Mouse (Mus musculus) ES-Bruce4 (cell line): ENCODE results near the gene F8.

Source experiments
- CTCF ChIP-seq: IDR thresholded peaks from one replicate; pipeline ENCODE4 v1.8.1; 2011; ENCODE audit warnings: low read depth, low read length
- POLR2A ChIP-seq: IDR thresholded peaks from one replicate; pipeline ENCODE4 v1.8.1; 2011; ENCODE audit warnings: low read length; ENCODE audit not compliant: insufficient read depth

DNA sequence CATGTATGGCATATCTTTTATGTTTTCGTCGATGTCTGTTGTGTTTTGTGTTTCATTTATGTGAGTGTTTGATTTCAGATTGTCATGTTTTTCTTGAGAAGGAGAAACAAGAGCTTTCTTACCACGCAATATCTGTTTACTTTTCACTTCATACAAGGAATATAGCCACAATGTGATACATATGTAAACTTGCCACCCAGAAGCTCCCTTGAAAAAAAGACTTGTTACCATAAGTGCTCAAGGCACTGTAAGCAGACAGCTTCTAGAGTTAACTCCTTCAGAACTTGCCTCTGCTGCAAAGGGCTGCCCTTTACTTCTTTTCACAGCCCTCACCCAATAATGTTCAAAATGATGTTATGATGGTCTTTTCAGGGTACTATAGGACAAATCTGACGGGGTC is 234.0 kb downstream of the F8 start:
- TF ChIP-seq POLR2A (no peak), CTCF (no peak)
